Mouse (Mus musculus): ENCODE data around the gene Vmn1r188.

DNA sequence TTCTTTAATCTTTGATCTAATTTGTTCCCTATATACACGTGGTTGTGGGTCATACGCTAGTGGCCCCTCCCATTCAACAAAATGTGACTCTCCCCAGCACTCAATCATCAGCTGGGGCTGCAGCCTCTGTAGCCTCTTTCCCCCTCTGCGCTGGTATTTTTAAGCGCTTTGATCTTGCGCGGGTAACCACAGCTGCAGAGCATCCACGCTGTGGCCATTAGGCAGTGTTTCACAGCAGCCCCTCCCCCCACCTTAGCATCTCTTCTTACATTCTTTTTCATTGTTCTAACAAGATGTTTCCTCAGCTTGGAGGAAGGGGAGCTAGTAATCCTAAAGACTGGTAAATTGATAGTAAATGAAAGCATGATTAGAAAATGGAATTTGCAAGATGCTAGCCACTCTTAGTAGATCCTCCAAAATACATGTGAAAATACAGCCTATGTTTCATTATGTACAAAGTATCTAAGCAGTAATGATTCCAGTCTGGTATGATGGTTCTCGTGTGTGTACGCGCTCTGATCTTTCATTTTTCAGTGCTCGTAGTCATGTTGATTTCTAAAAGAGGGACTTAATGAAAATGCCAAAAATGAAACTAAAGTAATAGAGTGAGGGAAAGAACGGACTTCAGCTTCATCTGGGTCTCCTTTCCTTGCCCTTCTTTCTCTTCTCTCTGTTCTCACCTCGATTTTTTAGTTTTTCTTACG is 34.4 kb upstream of the Vmn1r188 start:
- TF ChIP-seq CEBPB (IDR thresholded peaks at IDR 0.05; ENCODE audit: low read depth) (peak; percentile 73), CTCF (IDR thresholded peaks at IDR 0.05; ENCODE audit: control insufficient read depth, insufficient read depth, insufficient read length) (no peak)

Data from C2C12 (cell line).